Mouse (Mus musculus): Measurements from ENCODE around the gene Thsd4.

- TF ChIP-seq EP300 (IDR thresholded peaks at IDR 0.05; ENCODE audit: insufficient read depth, low read depth, low read length) (no peak), CTCF (IDR thresholded peaks at IDR 0.05; ENCODE audit: low read depth, low read length) (no peak), POLR2A (IDR thresholded peaks at IDR 0.05; ENCODE audit: insufficient read depth, low read length) (no peak)
Observed at GRCm38 (mm10) chr9:59997725-59998124, 524.1 kb downstream of the Thsd4 start.
